1 mouse cellular context compared by ENCODE assay signal in the genomic region with DNA sequence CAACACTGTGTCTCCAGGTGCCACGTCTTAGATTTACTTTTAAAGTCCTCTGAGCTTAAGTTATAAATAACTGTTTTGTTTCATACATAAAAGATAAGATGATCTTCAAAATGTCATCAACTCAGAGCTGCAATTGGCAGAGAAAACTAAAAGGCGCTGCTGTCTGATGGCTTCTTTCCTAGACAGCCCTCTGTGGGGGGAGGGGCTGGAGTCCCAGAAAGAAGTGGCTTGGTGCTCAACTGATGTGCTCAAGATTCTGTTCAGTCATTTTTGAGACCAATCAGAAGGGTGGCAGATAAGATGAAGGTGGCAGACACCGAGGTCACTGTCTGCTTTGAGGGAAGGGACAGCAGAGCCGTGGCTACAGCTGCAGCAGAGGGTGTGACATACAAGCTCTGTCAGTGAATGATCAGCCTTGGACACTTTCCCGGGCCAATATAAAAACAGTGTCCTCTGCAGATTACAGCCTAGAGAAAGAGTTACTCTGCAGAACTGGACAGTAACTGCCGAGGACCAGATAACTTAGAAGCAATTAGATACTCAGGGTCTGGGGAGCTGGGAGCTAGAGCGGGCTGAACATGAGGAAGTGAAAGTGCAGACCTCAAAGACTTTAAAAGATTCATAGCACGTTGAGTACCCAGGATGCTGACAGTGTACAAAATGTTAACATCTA.
TF ChIP-seq lines count a peak whose summit lies in the region.

No protein-coding gene starts in this region.

TF ChIP-seq in MEL, 35 proteins besides CTCF, POLR2A, EP300 and RAD21 (continued from another document):
- peak; percentile 89; the same call in 1 of the 2 replicates for TF ChIP-seq UBTF (IDR thresholded peaks at IDR 0.05; ENCODE audit: borderline replicate concordance, insufficient read depth, low read depth, low read length)
